Mouse (Mus musculus) ES-CJ7 (cell line): ENCODE data around the gene 4930535I16Rik.
A peak's percentile ranks its signal among the peaks of the same experiment; 100 is the strongest.

Experiments
- DNase-seq: peaks from one replicate; pipeline ENCODE4 v3.0.0; 2011; ENCODE audit warnings: low read depth, low spot score

The 4930535I16Rik gene

GRCm38 (mm10) chr4:123905126-123905668 is 12.6 kb downstream of the 4930535I16Rik start:
- peak; percentile 41 for DNase-seq

- peak; percentile 99 for DNase-seq
Observed at GRCm38 (mm10) chr4:123904333-123905125, 13.3 kb downstream of the 4930535I16Rik start, which contains the start of gene Mycbp. Gene Mycbp, plus strand, starts transcription at chr4:123904832.

- no peak for DNase-seq
Observed at GRCm38 (mm10) chr4:123903432-123903831, 14.4 kb downstream of the 4930535I16Rik start.

GRCm38 (mm10) chr4:123898696-123899095 is 19.1 kb downstream of the 4930535I16Rik start:
- DNase-seq, result peak; percentile 47

- DNase-seq, result no peak
Observed at GRCm38 (mm10) chr4:123894295-123894694, 23.5 kb downstream of the 4930535I16Rik start.

GRCm38 (mm10) chr4:123893726-123894125 is 24.1 kb downstream of the 4930535I16Rik start:
- no peak for DNase-seq
